Mouse (Mus musculus) liver (tissue): ENCODE measurements around the gene Psmg3.

ENCODE experiments used
- DNase-seq: peaks from one replicate; pipeline ENCODE4 v3.0.0-alpha.2; 2020; ENCODE audit warnings: mixed read lengths

Psmg3 gene

GRCm38 (mm10) chr5:139793338-139794089 lies 33.2 kb downstream of the Psmg3 start:
- DNase-seq: peak; percentile 75

- DNase-seq: no peak
These were observed 33.7 kb downstream of the Psmg3 start for GRCm38 (mm10) chr5:139792966-139793337.

GRCm38 (mm10) chr5:139792159-139792775 lies 34.4 kb downstream of the Psmg3 start:
- DNase-seq: no peak

GRCm38 (mm10) chr5:139791227-139792158 lies 35.2 kb downstream of the Psmg3 start, which contains the start of gene Mafk:
Gene Mafk (plus strand): TSS chr5:139791513.
- peak; percentile 100 for DNase-seq

- DNase-seq: no peak
These were observed 37.2 kb downstream of the Psmg3 start for GRCm38 (mm10) chr5:139789466-139789865.

- DNase-seq: no peak
These were observed 45.3 kb downstream of the Psmg3 start for GRCm38 (mm10) chr5:139781406-139781805.

GRCm38 (mm10) chr5:139776966-139777365 lies 49.7 kb downstream of the Psmg3 start:
- no peak for DNase-seq

- peak; percentile 97 for DNase-seq
These were observed 51.3 kb downstream of the Psmg3 start, which contains the start of gene Ints1 for GRCm38 (mm10) chr5:139775216-139775926. Gene Ints1 (minus strand): TSS chr5:139775674.
